In genomic region chrX:20920249-20920843, GRCm38 (mm10) we compare ENCODE assay signal across 8 mouse cellular contexts. TPM values are rescaled to one million over a fixed set of nuclear protein-coding genes. Genes with fewer than 3 reads are reported as not detected.
A peak's percentile ranks its signal among the peaks of the same experiment; 100 is the strongest.
DNase-seq lines count a peak whose midpoint lies in the region; ATAC-seq and TF ChIP-seq lines count a peak whose summit lies in the region.

No protein-coding gene starts in this region.

- H3K4me3 ChIP-seq in kidney, embryonic 15.5 days (replicated peaks), result peak overlapping the region; percentile 45
- peak overlapping the region; percentile 40 for H3K4me3 ChIP-seq in embryonic facial prominence, embryonic 14.5 days (ENCODE audit: low read depth, low read length)
- peak overlapping the region; percentile 24 for H3K4me3 ChIP-seq in limb, embryonic 11.5 days (ENCODE audit: low read depth, low read length)
- H3K4me3 ChIP-seq in olfactory bulb, adult 2 months (ENCODE audit: insufficient read depth, low read depth, low read length), result peak overlapping the region; percentile 79

- TF ChIP-seq CTCF in olfactory bulb, adult 2 months (IDR thresholded peaks at IDR 0.05; ENCODE audit: insufficient read depth, low read depth, low read length), result no peak

- DNase-seq in kidney, postnatal 10 days, result no peak
- peak; percentile 30 for DNase-seq in MN1 (ENCODE audit: low spot score)
- no peak for DNase-seq in embryonic facial prominence, embryonic 14.5 days (ENCODE audit: low spot score)
- DNase-seq in limb, embryonic 11.5 days (ENCODE audit: low spot score), result no peak
- no peak for DNase-seq in left cerebral cortex, postnatal 4 days
- no peak for DNase-seq in ovary, postnatal 36 days (ENCODE audit: low spot score)

- peaks cover 8% of the 10 kb centered on the region; the same call in 1 of the 2 replicates for H3K4me1 ChIP-seq in kidney, embryonic 15.5 days
- no peaks in the 10 kb centered on the region for H3K4me1 ChIP-seq in embryonic facial prominence, embryonic 14.5 days (ENCODE audit: control insufficient read depth, insufficient read depth, low read length)
- H3K4me1 ChIP-seq in limb, embryonic 11.5 days (ENCODE audit: control insufficient read depth, insufficient read depth, low read length), result no peaks in the 10 kb centered on the region
- no peaks in the 10 kb centered on the region for H3K4me1 ChIP-seq in olfactory bulb, adult 2 months (ENCODE audit: control insufficient read depth, insufficient read depth, low read length)

- no peak overlapping the region for H3K9ac ChIP-seq in kidney, embryonic 15.5 days
- peak overlapping the region; percentile 52 for H3K9ac ChIP-seq in embryonic facial prominence, embryonic 14.5 days (ENCODE audit: low read depth, low read length)
- no peak overlapping the region for H3K9ac ChIP-seq in limb, embryonic 11.5 days (ENCODE audit: low read length)

- intact Hi-C loops in left cerebral cortex, postnatal 4 days (cut with DNase I), result no loop called here

- peak; percentile 64 for ATAC-seq in kidney, embryonic 15.5 days (replicated peaks; ENCODE audit: low FRiP score)
- peak; percentile 70 for ATAC-seq in embryonic facial prominence, embryonic 14.5 days (ENCODE audit: low read depth)
- ATAC-seq in limb, embryonic 11.5 days (ENCODE audit: insufficient number of reproducible peaks, low FRiP score, low TSS enrichment, low read depth), result peak; percentile 31; the same call in 1 of the 2 replicates

- no peaks in the 10 kb centered on the region for H3K36me3 ChIP-seq in kidney, embryonic 15.5 days
- H3K36me3 ChIP-seq in embryonic facial prominence, embryonic 14.5 days (ENCODE audit: control insufficient read depth, insufficient read depth, low read length), result no peaks in the 10 kb centered on the region
- H3K36me3 ChIP-seq in limb, embryonic 11.5 days (ENCODE audit: control insufficient read depth, insufficient read depth, low read length), result no peaks in the 10 kb centered on the region

- peak overlapping the region; percentile 83 for H3K4me2 ChIP-seq in kidney, embryonic 15.5 days
- peak overlapping the region; percentile 76 for H3K4me2 ChIP-seq in embryonic facial prominence, embryonic 14.5 days (ENCODE audit: low read depth, low read length)
- peak overlapping the region; percentile 49 for H3K4me2 ChIP-seq in limb, embryonic 11.5 days (ENCODE audit: low read depth, severe bottlenecking)

- H3K27ac ChIP-seq in kidney, embryonic 15.5 days, result no peak overlapping the region
- no peak overlapping the region for H3K27ac ChIP-seq in embryonic facial prominence, embryonic 14.5 days (replicated peaks; ENCODE audit: low read depth, low read length)
- no peak overlapping the region for H3K27ac ChIP-seq in limb, embryonic 11.5 days (replicated peaks; ENCODE audit: low read depth, low read length)
- H3K27ac ChIP-seq in olfactory bulb, adult 2 months (ENCODE audit: insufficient read depth, low read depth, low read length), result peak overlapping the region; percentile 82

- 19% methylated on average over 45 of the region's 49 CpGs for WGBS in kidney, embryonic 15.5 days
- WGBS in embryonic facial prominence, embryonic 14.5 days, result 19% methylated on average over 17 of the region's 49 CpGs
- WGBS in limb, embryonic 11.5 days, result 15% methylated on average over 45 of the region's 49 CpGs
- 18% methylated on average over 49 of the region's 49 CpGs for WGBS in olfactory bulb, adult 2 months

- H3K9me3 ChIP-seq in kidney, embryonic 15.5 days (replicated peaks), result no peaks in the 10 kb centered on the region
- H3K9me3 ChIP-seq in embryonic facial prominence, embryonic 14.5 days (ENCODE audit: control insufficient read depth, low read length), result no peaks in the 10 kb centered on the region
- H3K9me3 ChIP-seq in limb, embryonic 11.5 days (ENCODE audit: control insufficient read depth, low read length), result no peaks in the 10 kb centered on the region

- no peak for TF ChIP-seq POLR2A in olfactory bulb, adult 2 months (IDR thresholded peaks at IDR 0.05; ENCODE audit: insufficient read depth, low read depth, low read length)

- H3K27me3 ChIP-seq in kidney, embryonic 15.5 days, result peaks cover 15% of the 10 kb centered on the region; the same call in 1 of the 2 replicates
- H3K27me3 ChIP-seq in embryonic facial prominence, embryonic 14.5 days (replicated peaks; ENCODE audit: control insufficient read depth, insufficient read depth, low read length), result 0 out of 2 replicates have a peak, but pooled peaks cover 2% of the 10 kb centered on the region
- peaks cover 3% of the 10 kb centered on the region; the same call in 1 of the 2 replicates for H3K27me3 ChIP-seq in limb, embryonic 11.5 days (ENCODE audit: control insufficient read depth, insufficient read depth, low read length)

RNA-seq across cellular contexts. Expression of gene Syn1, which starts 0.5 kb away (rescaled TPM):
- polyA plus RNA-seq in kidney, embryonic 15.5 days (2015; fragmentation: Nextera tagmentation; extraction: Ambion mirVana), result 0.44 and 0.70 TPM in 2 replicates
- polyA plus RNA-seq in embryonic facial prominence, embryonic 14.5 days (2014; fragmentation: Nextera tagmentation; extraction: Ambion mirVana), result 4.5 and 5.2 TPM in 2 replicates
- polyA plus RNA-seq in limb, embryonic 11.5 days (2014; fragmentation: Nextera tagmentation; extraction: Ambion mirVana), result 0.13 and 0.16 TPM in 2 replicates
- not detected in 2 replicates for polyA plus RNA-seq in olfactory bulb, adult 2 months (2012; ENCODE audit: insufficient read depth, insufficient read length, low replicate concordance, missing spikeins)
- total RNA-seq in left cerebral cortex, postnatal 4 days (2021), result 100 to 1,000 TPM; 223 to 239 TPM

RNA-seq across cellular contexts. Expression of gene Cfp, which starts 11.0 kb away (rescaled TPM):
- 6.1 and 8.2 TPM in 2 replicates for polyA plus RNA-seq in kidney, embryonic 15.5 days (2015; fragmentation: Nextera tagmentation; extraction: Ambion mirVana)
- 7.5 TPM in 2 replicates for polyA plus RNA-seq in embryonic facial prominence, embryonic 14.5 days (2014; fragmentation: Nextera tagmentation; extraction: Ambion mirVana)
- polyA plus RNA-seq in limb, embryonic 11.5 days (2014; fragmentation: Nextera tagmentation; extraction: Ambion mirVana), result 3.1 and 3.8 TPM in 2 replicates
- not detected in 2 replicates for polyA plus RNA-seq in olfactory bulb, adult 2 months (2012; ENCODE audit: insufficient read depth, insufficient read length, low replicate concordance, missing spikeins)
- 10 to 100 TPM; 11.5 to 13.4 TPM for total RNA-seq in left cerebral cortex, postnatal 4 days (2021)

RNA-seq across cellular contexts. Expression of gene Elk1, which starts 30.1 kb away (rescaled TPM):
- 14.2 and 16.2 TPM in 2 replicates for polyA plus RNA-seq in kidney, embryonic 15.5 days (2015; fragmentation: Nextera tagmentation; extraction: Ambion mirVana)
- polyA plus RNA-seq in embryonic facial prominence, embryonic 14.5 days (2014; fragmentation: Nextera tagmentation; extraction: Ambion mirVana), result 6.5 and 7.8 TPM in 2 replicates
- 9.4 and 9.8 TPM in 2 replicates for polyA plus RNA-seq in limb, embryonic 11.5 days (2014; fragmentation: Nextera tagmentation; extraction: Ambion mirVana)
- not detected in 2 replicates for polyA plus RNA-seq in olfactory bulb, adult 2 months (2012; ENCODE audit: insufficient read depth, insufficient read length, low replicate concordance, missing spikeins)
- 10 to 100 TPM; 35.0 to 36.8 TPM for total RNA-seq in left cerebral cortex, postnatal 4 days (2021)

RNA-seq across cellular contexts. Expression of gene Uxt, which starts 41.5 kb away (rescaled TPM):
- polyA plus RNA-seq in kidney, embryonic 15.5 days (2015; fragmentation: Nextera tagmentation; extraction: Ambion mirVana), result 59.7 and 62.0 TPM in 2 replicates
- 45.9 and 47.6 TPM in 2 replicates for polyA plus RNA-seq in embryonic facial prominence, embryonic 14.5 days (2014; fragmentation: Nextera tagmentation; extraction: Ambion mirVana)
- 53.2 and 56.2 TPM in 2 replicates for polyA plus RNA-seq in limb, embryonic 11.5 days (2014; fragmentation: Nextera tagmentation; extraction: Ambion mirVana)
- polyA plus RNA-seq in olfactory bulb, adult 2 months (2012; ENCODE audit: insufficient read depth, insufficient read length, low replicate concordance, missing spikeins), result not detected in 2 replicates
- total RNA-seq in left cerebral cortex, postnatal 4 days (2021), result 10 to 100 TPM in 1 of 2 experiments, 1 to 10 TPM in 1; 10.0 to 11.7 TPM

RNA-seq across cellular contexts. Expression of gene Timp1, which starts 50.4 kb away (rescaled TPM):
- polyA plus RNA-seq in kidney, embryonic 15.5 days (2015; fragmentation: Nextera tagmentation; extraction: Ambion mirVana), result 23.1 and 28.0 TPM in 2 replicates
- 60.4 and 62.8 TPM in 2 replicates for polyA plus RNA-seq in embryonic facial prominence, embryonic 14.5 days (2014; fragmentation: Nextera tagmentation; extraction: Ambion mirVana)
- 12.9 and 13.1 TPM in 2 replicates for polyA plus RNA-seq in limb, embryonic 11.5 days (2014; fragmentation: Nextera tagmentation; extraction: Ambion mirVana)
- not detected in 2 replicates for polyA plus RNA-seq in olfactory bulb, adult 2 months (2012; ENCODE audit: insufficient read depth, insufficient read length, low replicate concordance, missing spikeins)
- total RNA-seq in left cerebral cortex, postnatal 4 days (2021), result 1 to 10 TPM; 2.2 to 2.4 TPM

Comparison
In these comparisons a context has a peak if more than half of its experiments do, and no peak if none do; other contexts are left out.
1. H3K4me3 ChIP-seq: peak in every context shown above with its lines; median percentile 79 in olfactory bulb, adult 2 months; 45 in kidney, embryonic 15.5 days; 40 in embryonic facial prominence, embryonic 14.5 days; 24 in limb, embryonic 11.5 days.